Mouse (Mus musculus) heart, embryonic 16.5 days (tissue): ENCODE measurements around the gene Zfp512. TPM values are rescaled to one million over a fixed set of nuclear protein-coding genes. Genes with fewer than 3 reads are reported as not detected.
"Not testable (repeated sequence)": the region's sequence is repeated elsewhere in the genome, so short reads cannot be mapped to it uniquely, and the experiment has no call there.

ENCODE experiments used
- ATAC-seq: fragments of 200-750 bp; cut with Nextera tagmentation; replicated peaks from 2 replicates; pipeline ENCODE4 v1.8.0; 2017; ENCODE audit warnings: moderate number of reproducible peaks; ENCODE audit not compliant: insufficient read depth, low FRiP score; ENCODE audit errors: extremely low read depth
- H3K27ac ChIP-seq: fragments of 300-500 bp; sonication (generic); 2 replicates; pipeline ENCODE4 v1.5.1; 2014; ENCODE audit warnings: mild to moderate bottlenecking, low read length, control low read depth, moderate library complexity
- H3K27me3 ChIP-seq: fragments of 300-500 bp; sonication (generic); 2 replicates; pipeline ENCODE4 v1.6.1; 2014; ENCODE audit warnings: low read length, mixed read lengths; ENCODE audit not compliant: control insufficient read depth, insufficient read depth
- H3K36me3 ChIP-seq: fragments of 300-500 bp; sonication (generic); 2 replicates; pipeline ENCODE4 v1.6.1; 2014; ENCODE audit not compliant: control insufficient read depth, insufficient read depth
- H3K4me1 ChIP-seq: fragments of 300-500 bp; sonication (generic); 2 replicates; pipeline ENCODE4 v1.6.1; 2014; ENCODE audit warnings: low read length, mixed read lengths; ENCODE audit not compliant: control insufficient read depth, insufficient read depth
- H3K4me2 ChIP-seq: fragments of 300-500 bp; sonication (generic); 2 replicates; pipeline ENCODE4 v1.6.1; 2014; ENCODE audit warnings: low read depth, mild to moderate bottlenecking, control low read depth, low read length
- H3K4me3 ChIP-seq: fragments of 300-500 bp; sonication (generic); 2 replicates; pipeline ENCODE4 v1.5.1; 2014; ENCODE audit warnings: mild to moderate bottlenecking, control low read depth, low read length
- H3K9ac ChIP-seq: fragments of 300-500 bp; sonication (generic); 2 replicates; pipeline ENCODE4 v1.6.1; 2014; ENCODE audit warnings: low read length, control low read depth
- H3K9me3 ChIP-seq: fragments of 300-500 bp; sonication (generic); replicated peaks from 2 replicates; pipeline ENCODE4 v1.6.1; 2016; ENCODE audit warnings: low read length; ENCODE audit not compliant: control insufficient read depth
- WGBS: fragments of 180-500 bp; shearing (Covaris S2); extraction: QIAGEN DNeasy Blood & Tissue Kit; methylation state at CpG from one replicate; pipeline ENCODE4 v1.1.7; 2014; 5-methylcytosine and 5-hydroxymethylcytosine counted together
- polyA plus RNA-seq: library from polyadenylated mRNA; unstranded; fragments of >200 nt; fragmentation: Nextera tagmentation; extraction: Ambion mirVana; gene quantifications from 2 replicates; pipeline ENCODE4 v1.2.1, GENCODE M21; 2015

The Zfp512 gene
- 41.3 and 43.0 TPM in 2 replicates for polyA plus RNA-seq

DNA sequence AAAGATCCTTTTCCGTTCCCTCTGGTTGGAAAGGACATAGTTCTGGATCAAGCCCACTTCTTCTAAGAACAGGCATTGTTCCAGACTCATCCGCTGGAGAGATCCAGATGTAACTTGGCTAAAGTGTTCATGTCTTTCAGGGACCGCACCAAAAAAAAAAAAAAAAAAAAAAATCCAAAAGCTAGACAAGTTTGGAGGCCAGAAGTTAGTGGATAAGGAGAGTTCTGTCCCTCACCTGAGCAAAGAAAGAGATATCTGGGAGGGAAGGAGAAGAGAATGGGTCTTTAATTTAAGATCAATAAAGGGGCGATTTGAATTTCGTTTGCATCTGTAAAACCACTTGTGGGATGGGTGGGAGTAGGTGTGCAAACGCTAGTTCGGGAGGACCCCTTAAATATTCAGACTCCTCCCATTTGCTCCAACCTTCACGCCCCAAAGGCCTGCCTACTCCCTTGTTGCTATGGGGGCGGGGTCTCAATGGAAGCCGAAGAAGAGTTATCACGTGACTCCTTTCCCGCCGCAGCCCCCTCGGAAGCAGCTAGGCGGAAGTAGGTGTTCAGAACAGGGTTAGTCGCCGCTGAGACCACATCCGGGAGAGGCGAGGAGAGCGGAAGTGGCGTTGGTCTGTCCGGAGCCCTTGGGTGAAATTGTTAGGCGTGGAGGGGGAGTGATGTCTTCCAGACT, at the start of gene Zfp512:
Gene Zfp512 (plus strand): TSS at position 554 of the 684 bp plus-strand sequence.
- H3K4me1 ChIP-seq = peaks cover 12% of the 10 kb centered on the region
- peak within 1 kb of the TSS; percentile 87 for H3K4me2 ChIP-seq
- peak within 1 kb of the TSS; percentile 68 for H3K27ac ChIP-seq
- ATAC-seq = peak; percentile 99
- H3K27me3 ChIP-seq = no peaks in the 10 kb centered on the region
- 6% methylated on average over 23 of the region's 23 CpGs for WGBS
- peak within 1 kb of the TSS; percentile 78 for H3K9ac ChIP-seq
- H3K9me3 ChIP-seq = no peaks in the 10 kb centered on the region
- H3K4me3 ChIP-seq = peak within 1 kb of the TSS; percentile 69
- no peaks in the 10 kb centered on the region for H3K36me3 ChIP-seq

- 90% methylated on average over 9 of the region's 9 CpGs for WGBS
- not testable (repeated sequence) for H3K4me1 ChIP-seq, H3K4me2 ChIP-seq, H3K27me3 ChIP-seq, H3K27ac ChIP-seq, ATAC-seq, H3K4me3 ChIP-seq, H3K9ac ChIP-seq, H3K36me3 ChIP-seq, H3K9me3 ChIP-seq
Observed at GRCm38 (mm10) chr5:31434727-31435126, 17.5 kb upstream of the Zfp512 start.

DNA sequence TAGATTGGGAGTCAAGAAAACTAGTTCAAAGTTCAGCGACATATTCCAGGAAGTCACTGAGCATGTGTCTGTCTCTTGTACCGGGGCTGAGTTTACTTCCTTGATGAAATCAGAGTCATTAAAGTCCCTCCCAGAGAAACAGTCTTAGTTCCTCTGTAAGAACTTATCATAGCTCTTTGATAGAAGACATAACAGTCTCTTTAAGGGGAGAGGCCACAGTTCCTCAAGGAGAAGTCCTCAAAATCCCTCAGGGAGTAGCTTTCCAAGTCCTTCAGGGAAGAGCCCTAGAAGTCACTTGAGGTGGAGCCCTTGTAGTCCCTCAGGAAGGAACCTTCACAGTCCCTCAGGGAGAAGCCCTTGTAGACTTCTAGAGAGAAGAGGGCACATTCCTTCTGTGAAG, 895 bp upstream of the Zfp512 start:
- Histone ChIP-seq H3K9ac (no peak overlapping the region), H3K9me3 (no peaks in the 10 kb centered on the region), H3K27me3 (no peaks in the 10 kb centered on the region), H3K4me1 (peaks cover 12% of the 10 kb centered on the region), H3K4me3 (no peak overlapping the region), H3K27ac (no peak overlapping the region), H3K36me3 (no peaks in the 10 kb centered on the region), H3K4me2 (no peak overlapping the region)
- no peak for ATAC-seq
- 75% methylated on average over 2 of the region's 2 CpGs for WGBS

GRCm38 (mm10) chr5:31452562-31452878, 289 bp downstream of the Zfp512 start:
- ATAC-seq = 0 out of 2 replicates have a peak, but pooled peaks have one; percentile 3
- H3K4me3 ChIP-seq = peak overlapping the region; percentile 69
- H3K27ac ChIP-seq = peak overlapping the region; percentile 68
- under 1% methylated on average over 11 of the region's 11 CpGs for WGBS
- peak overlapping the region; percentile 78 for H3K9ac ChIP-seq
- peaks cover 12% of the 10 kb centered on the region for H3K4me1 ChIP-seq
- H3K4me2 ChIP-seq = peak overlapping the region; percentile 87
- H3K36me3 ChIP-seq = no peaks in the 10 kb centered on the region
- H3K27me3 ChIP-seq = no peaks in the 10 kb centered on the region
- H3K9me3 ChIP-seq = no peaks in the 10 kb centered on the region

- H3K36me3 ChIP-seq = no peaks in the 10 kb centered on the region
- peak overlapping the region; percentile 87 for H3K4me2 ChIP-seq
- H3K27me3 ChIP-seq = no peaks in the 10 kb centered on the region
- no peak for ATAC-seq
- WGBS = 11% methylated on average over 7 of the region's 7 CpGs
- H3K9ac ChIP-seq = peak overlapping the region; percentile 78
- H3K4me3 ChIP-seq = peak overlapping the region; percentile 69
- H3K9me3 ChIP-seq = no peaks in the 10 kb centered on the region
- H3K4me1 ChIP-seq = peaks cover 12% of the 10 kb centered on the region
- no peak overlapping the region for H3K27ac ChIP-seq
Observed at GRCm38 (mm10) chr5:31452886-31453410, 717 bp downstream of the Zfp512 start.

DNA sequence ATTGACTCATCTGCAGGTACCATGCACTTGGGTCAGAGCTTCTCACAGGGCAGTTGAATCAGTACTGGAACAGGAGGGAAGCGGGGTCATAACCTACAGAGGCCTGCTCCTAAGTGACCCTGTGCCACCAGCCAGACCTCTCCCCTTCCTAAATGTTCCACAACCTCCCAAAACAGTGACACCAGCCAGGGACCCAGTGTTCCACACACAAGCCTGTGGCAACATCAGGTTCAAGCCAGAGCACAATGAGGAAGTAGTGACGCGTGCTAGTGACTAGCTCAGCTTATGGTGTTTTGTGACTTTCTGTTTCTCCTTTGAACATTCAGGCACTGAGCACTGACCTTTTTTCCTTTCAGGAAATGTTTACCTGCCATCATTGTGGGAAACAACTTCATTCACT, 15.6 kb downstream of the Zfp512 start:
- no peaks in the 10 kb centered on the region for H3K9me3 ChIP-seq
- peaks cover 47% of the 10 kb centered on the region for H3K36me3 ChIP-seq
- H3K4me2 ChIP-seq = no peak overlapping the region
- no peak overlapping the region for H3K4me3 ChIP-seq
- 91% methylated on average over 3 of the region's 3 CpGs for WGBS
- no peak overlapping the region for H3K27ac ChIP-seq
- no peak overlapping the region for H3K9ac ChIP-seq
- H3K4me1 ChIP-seq = no peaks in the 10 kb centered on the region
- ATAC-seq = no peak
- no peaks in the 10 kb centered on the region for H3K27me3 ChIP-seq

GRCm38 (mm10) chr5:31469711-31470110, 17.5 kb downstream of the Zfp512 start:
- 91% methylated on average over 6 of the region's 6 CpGs for whole genome bisulfite sequencing
- no peaks in the 10 kb centered on the region for H3K9me3 ChIP-seq
- H3K4me1 ChIP-seq = no peaks in the 10 kb centered on the region
- no peak overlapping the region for H3K27ac ChIP-seq
- H3K27me3 ChIP-seq = no peaks in the 10 kb centered on the region
- ATAC-seq = no peak
- no peak overlapping the region for H3K4me3 ChIP-seq
- peaks cover 66% of the 10 kb centered on the region for H3K36me3 ChIP-seq
- no peak overlapping the region for H3K9ac ChIP-seq
- no peak overlapping the region for H3K4me2 ChIP-seq

DNA sequence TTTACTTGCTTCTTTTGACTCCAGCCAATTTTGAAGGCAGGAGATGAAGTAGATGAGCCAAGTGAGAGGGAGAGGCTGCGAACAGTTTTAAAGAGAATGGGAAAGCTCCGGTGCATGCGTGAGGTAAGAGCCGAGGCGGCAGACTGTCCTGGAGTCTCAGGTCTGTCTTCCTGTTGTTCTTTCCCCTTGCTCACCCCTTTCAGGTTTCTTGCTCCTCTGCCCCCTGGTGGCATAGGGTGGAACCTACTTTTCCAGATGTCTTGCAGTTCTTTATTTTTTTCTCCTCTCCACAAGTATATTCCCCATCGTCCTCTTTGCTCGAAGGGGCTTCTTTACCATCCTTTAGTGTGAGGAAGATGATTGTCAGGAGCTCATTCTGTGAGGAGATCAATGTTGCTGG, 18.1 kb downstream of the Zfp512 start:
- H3K27ac ChIP-seq = no peak overlapping the region
- no peak for ATAC-seq

DNA sequence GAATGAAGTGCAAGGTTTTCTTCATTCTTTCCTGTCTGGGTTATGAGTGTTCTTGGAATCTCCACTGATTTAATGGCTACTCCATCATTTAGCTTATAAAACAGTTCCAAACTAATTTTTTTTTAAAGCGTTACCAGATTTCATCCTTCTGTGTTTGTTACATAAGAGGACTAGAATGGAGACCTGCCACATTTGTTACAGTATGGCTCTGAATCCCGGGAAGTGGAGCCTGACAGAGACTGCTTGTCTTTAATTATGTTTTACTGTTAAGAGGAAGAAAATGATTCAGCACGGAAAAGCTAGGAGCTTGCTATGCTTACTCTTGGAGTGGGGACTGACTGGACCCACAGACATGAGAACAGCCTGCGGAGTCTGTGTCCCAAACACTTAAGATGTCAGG, 28.3 kb downstream of the Zfp512 start:
- H3K4me3 ChIP-seq = no peak overlapping the region
- no peak overlapping the region for H3K4me2 ChIP-seq
- no peak overlapping the region for H3K9ac ChIP-seq
- H3K9me3 ChIP-seq = no peaks in the 10 kb centered on the region
- 85% methylated on average over 4 of the region's 4 CpGs for WGBS
- no peaks in the 10 kb centered on the region for H3K27me3 ChIP-seq
- H3K27ac ChIP-seq = no peak overlapping the region
- no peak for ATAC-seq
- peaks cover 47% of the 10 kb centered on the region for H3K36me3 ChIP-seq
- H3K4me1 ChIP-seq = no peaks in the 10 kb centered on the region

More for the DNA sequence above, 18.1 kb downstream of the Zfp512 start:
- Histone ChIP-seq H3K36me3 (peaks cover 66% of the 10 kb centered on the region), H3K4me3 (no peak overlapping the region), H3K27me3 (no peaks in the 10 kb centered on the region), H3K9me3 (no peaks in the 10 kb centered on the region), H3K4me2 (no peak overlapping the region), H3K9ac (no peak overlapping the region), H3K4me1 (no peaks in the 10 kb centered on the region)
- 65% methylated on average over 7 of the region's 7 CpGs for WGBS
